Mouse (Mus musculus) heart, embryonic 15.5 days (tissue): Measurements from ENCODE around the gene Tspan10. TPM values are rescaled to one million over a fixed set of nuclear protein-coding genes. Genes with fewer than 3 reads are reported as not detected.

Source experiments
- ATAC-seq: fragments of 200-750 bp; cut with Nextera tagmentation; replicated peaks from 2 replicates; pipeline ENCODE4 v1.8.0; 2017; ENCODE audit warnings: low read depth, moderate TSS enrichment; ENCODE audit not compliant: insufficient number of reproducible peaks, insufficient read depth, low FRiP score
- H3K27ac ChIP-seq: fragments of 300-500 bp; sonication (generic); 2 replicates; pipeline ENCODE4 v1.5.1; 2015; ENCODE audit warnings: mild to moderate bottlenecking, inconsistent platforms
- H3K27me3 ChIP-seq: fragments of 300-500 bp; sonication (generic); 2 replicates; pipeline ENCODE4 v1.6.1; 2015; ENCODE audit warnings: inconsistent platforms
- H3K36me3 ChIP-seq: fragments of 300-500 bp; sonication (generic); 2 replicates; pipeline ENCODE4 v1.6.1; 2015; ENCODE audit warnings: mild to moderate bottlenecking, inconsistent platforms
- H3K4me1 ChIP-seq: fragments of 300-500 bp; sonication (generic); replicated peaks from 2 replicates; pipeline ENCODE4 v1.6.1; 2015; ENCODE audit warnings: inconsistent platforms
- H3K4me2 ChIP-seq: fragments of 300-500 bp; sonication (generic); 2 replicates; pipeline ENCODE4 v1.6.1; 2015; ENCODE audit warnings: inconsistent platforms, mild to moderate bottlenecking, moderate library complexity
- H3K4me3 ChIP-seq: fragments of 300-500 bp; sonication (generic); 2 replicates; pipeline ENCODE4 v1.5.1; 2015; ENCODE audit warnings: mild to moderate bottlenecking, inconsistent platforms
- H3K9ac ChIP-seq: fragments of 300-500 bp; sonication (generic); 2 replicates; pipeline ENCODE4 v1.6.1; 2015; ENCODE audit warnings: mild to moderate bottlenecking, inconsistent platforms
- H3K9me3 ChIP-seq: fragments of 300-500 bp; sonication (generic); replicated peaks from 2 replicates; pipeline ENCODE4 v1.6.1; 2016; ENCODE audit warnings: inconsistent platforms
- WGBS: fragments of 180-500 bp; shearing (Covaris S2); methylation state at CpG from one replicate; pipeline ENCODE4 v1.1.7; 2015; ENCODE audit warnings: mixed read lengths; 5-methylcytosine and 5-hydroxymethylcytosine counted together
- polyA plus RNA-seq: library from polyadenylated mRNA; unstranded; fragments of >200 nt; fragmentation: Nextera tagmentation; extraction: Ambion mirVana; gene quantifications from 2 replicates; pipeline ENCODE4 v1.2.1, GENCODE M21; 2015

Gene Tspan10
- polyA plus RNA-seq, 1 experiment from 2014 or later: 0.09 TPM

DNA sequence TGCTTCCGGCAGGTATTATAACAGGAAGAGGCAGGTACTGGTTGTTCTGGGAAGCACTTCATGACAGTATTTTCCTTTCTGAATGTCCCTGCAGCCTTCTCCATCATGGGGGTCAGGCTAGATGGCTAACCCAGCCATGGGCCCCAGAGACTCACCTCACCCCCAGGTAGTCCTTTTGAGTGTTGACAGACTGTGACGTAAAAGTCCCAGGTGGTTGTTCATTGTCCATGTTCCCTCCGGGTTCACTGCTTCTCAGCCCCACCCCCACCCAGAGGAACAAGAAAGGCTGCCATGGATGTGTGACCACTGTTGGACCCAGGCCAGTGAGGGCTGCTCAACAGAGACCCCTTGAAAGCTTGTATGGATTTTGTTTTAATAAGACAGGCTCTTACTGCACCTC, 50.9 kb downstream of the Tspan10 start:
- H3K9ac ChIP-seq: peak overlapping the region; percentile 89; the same call in 1 of the 2 replicates
- H3K27ac ChIP-seq: peak overlapping the region; percentile 85
- H3K4me1 ChIP-seq: peaks cover 37% of the 10 kb centered on the region
- H3K27me3 ChIP-seq: no peaks in the 10 kb centered on the region
- H3K9me3 ChIP-seq: no peaks in the 10 kb centered on the region
- ATAC-seq: no peak
- H3K4me3 ChIP-seq: peak overlapping the region; percentile 78
- H3K4me2 ChIP-seq: peak overlapping the region; percentile 97
- WGBS: 61% methylated on average over 3 of the region's 3 CpGs
- peaks cover 47% of the 10 kb centered on the region for H3K36me3 ChIP-seq

DNA sequence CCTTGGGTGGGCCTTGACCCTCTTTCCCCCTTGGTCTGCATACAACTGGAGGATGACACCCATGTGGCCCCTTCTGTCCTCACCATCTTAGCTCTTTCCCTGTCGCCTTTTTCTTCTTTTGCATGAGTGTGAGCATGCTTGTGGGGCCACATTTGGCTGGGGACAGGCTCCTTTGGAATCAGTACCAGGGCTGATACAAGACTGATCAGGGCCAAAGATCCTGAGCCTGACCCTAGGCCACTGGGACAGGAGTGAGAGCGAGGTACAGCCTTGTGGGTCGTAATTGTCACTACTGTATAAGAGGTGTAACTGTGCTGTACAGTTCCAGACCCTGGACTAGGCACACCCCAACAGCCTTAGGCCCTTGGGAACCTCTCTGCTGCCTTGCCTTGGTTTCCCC, 51.5 kb downstream of the Tspan10 start:
- WGBS: 79% methylated on average over 3 of the region's 3 CpGs
- H3K27me3 ChIP-seq: no peaks in the 10 kb centered on the region
- no peaks in the 10 kb centered on the region for H3K9me3 ChIP-seq
- no peak overlapping the region for H3K4me3 ChIP-seq
- no peak overlapping the region for H3K27ac ChIP-seq
- H3K36me3 ChIP-seq: peaks cover 47% of the 10 kb centered on the region
- no peak for ATAC-seq
- no peak overlapping the region for H3K4me2 ChIP-seq
- H3K4me1 ChIP-seq: peaks cover 32% of the 10 kb centered on the region
- no peak overlapping the region for H3K9ac ChIP-seq

Other genes with a start within 250 kb of the Tspan10 start
- gene Bahcc1, start 209.7 kb upstream of the Tspan10 start, polyA plus RNA-seq: 4.2 and 5.7 TPM in 2 replicates
- 921 and 1,308 TPM in 2 replicates for gene Actg1, start 94.1 kb upstream of the Tspan10 start, polyA plus RNA-seq
- 0.42 and 0.66 TPM in 2 replicates for gene Fscn2, start 81.1 kb upstream of the Tspan10 start, polyA plus RNA-seq
- 27.0 and 38.0 TPM in 2 replicates for gene Faap100, start 63.9 kb upstream of the Tspan10 start, polyA plus RNA-seq
- gene Nploc4, start 4.9 kb upstream of the Tspan10 start, polyA plus RNA-seq: 22.5 and 30.3 TPM in 2 replicates
- gene Pde6g, start 10.9 kb downstream of the Tspan10 start, polyA plus RNA-seq: 0.14 and 0.29 TPM in 2 replicates
- 18.1 and 21.4 TPM in 2 replicates for gene Oxld1, start 15.4 kb downstream of the Tspan10 start, polyA plus RNA-seq
- 22.1 and 26.5 TPM in 2 replicates for gene Ccdc137, start 15.5 kb downstream of the Tspan10 start, polyA plus RNA-seq
- gene Arl16, start 25.0 kb downstream of the Tspan10 start, polyA plus RNA-seq: 26.7 and 37.5 TPM in 2 replicates
- 203 and 218 TPM in 2 replicates for gene Mrpl12, start 42.0 kb downstream of the Tspan10 start, polyA plus RNA-seq
- 32.1 and 45.0 TPM in 2 replicates for gene Slc25a10, start 49.2 kb downstream of the Tspan10 start, polyA plus RNA-seq
- gene Gcgr, start 88.1 kb downstream of the Tspan10 start, polyA plus RNA-seq: 2.7 and 2.8 TPM in 2 replicates
- gene Mcrip1, start 107.1 kb downstream of the Tspan10 start, polyA plus RNA-seq: 119 and 143 TPM in 2 replicates
- gene Ppp1r27, start 108.5 kb downstream of the Tspan10 start, polyA plus RNA-seq: 0.50 and 7.6 TPM in 2 replicates
- gene P4hb, start 130.6 kb downstream of the Tspan10 start, polyA plus RNA-seq: 357 and 484 TPM in 2 replicates
- 345 and 458 TPM in 2 replicates for gene Arhgdia, start 139.0 kb downstream of the Tspan10 start, polyA plus RNA-seq
- gene Alyref, start 155.7 kb downstream of the Tspan10 start, polyA plus RNA-seq: 238 and 262 TPM in 2 replicates
- 175 and 182 TPM in 2 replicates for gene Anapc11, start 155.8 kb downstream of the Tspan10 start, polyA plus RNA-seq
- 11.7 and 13.0 TPM in 2 replicates for gene Npb, start 165.8 kb downstream of the Tspan10 start, polyA plus RNA-seq
- 80.3 and 111 TPM in 2 replicates for gene Pcyt2, start 175.3 kb downstream of the Tspan10 start, polyA plus RNA-seq
- gene Sirt7, start 182.6 kb downstream of the Tspan10 start, polyA plus RNA-seq: 17.6 and 25.1 TPM in 2 replicates
- gene Mafg, start 191.0 kb downstream of the Tspan10 start, polyA plus RNA-seq: 17.8 and 21.2 TPM in 2 replicates
- gene Pycr1, start 201.1 kb downstream of the Tspan10 start, polyA plus RNA-seq: 17.1 and 23.5 TPM in 2 replicates
- gene Myadml2, start 205.5 kb downstream of the Tspan10 start, polyA plus RNA-seq: 13.2 and 15.4 TPM in 2 replicates
- gene Notum, start 218.5 kb downstream of the Tspan10 start, polyA plus RNA-seq: 1.5 and 2.7 TPM in 2 replicates
- gene Aspscr1, start 230.3 kb downstream of the Tspan10 start, polyA plus RNA-seq: 90.4 and 110 TPM in 2 replicates